Mouse (Mus musculus) kidney, adult 2 months (tissue): ENCODE measurements around the gene Frat2.

ENCODE experiments used
- CTCF ChIP-seq: fragments of 200-500 bp; conservative IDR thresholded peaks from 2 replicates; pipeline ENCODE4 v1.5.1; 2011; ENCODE audit warnings: low read depth, mild to moderate bottlenecking, control low read depth, low read length, moderate library complexity, mixed read lengths; ENCODE audit not compliant: insufficient read depth, insufficient read length
- POLR2A ChIP-seq: fragments of 200-500 bp; IDR thresholded peaks from one replicate; pipeline ENCODE4 v1.6.1; 2011; ENCODE audit warnings: low read depth, low read length, control low read depth

GRCm38 (mm10) chr19:41846366-41847090 lies 1.4 kb downstream of the Frat2 start:
- TF ChIP-seq CTCF = no peak; the same call in 1 of the 2 replicates
- TF ChIP-seq POLR2A = no peak
